Mouse (Mus musculus) spleen, postnatal 4 days (tissue): Measurements from ENCODE around the gene Tmem140.

Experiments used
- DNase-seq, 2 experiments: peaks; one replicate each; pipeline ENCODE4 v3.0.0; 2022; ENCODE audit warnings: low spot score in 2 of 2

The Tmem140 gene

DNA sequence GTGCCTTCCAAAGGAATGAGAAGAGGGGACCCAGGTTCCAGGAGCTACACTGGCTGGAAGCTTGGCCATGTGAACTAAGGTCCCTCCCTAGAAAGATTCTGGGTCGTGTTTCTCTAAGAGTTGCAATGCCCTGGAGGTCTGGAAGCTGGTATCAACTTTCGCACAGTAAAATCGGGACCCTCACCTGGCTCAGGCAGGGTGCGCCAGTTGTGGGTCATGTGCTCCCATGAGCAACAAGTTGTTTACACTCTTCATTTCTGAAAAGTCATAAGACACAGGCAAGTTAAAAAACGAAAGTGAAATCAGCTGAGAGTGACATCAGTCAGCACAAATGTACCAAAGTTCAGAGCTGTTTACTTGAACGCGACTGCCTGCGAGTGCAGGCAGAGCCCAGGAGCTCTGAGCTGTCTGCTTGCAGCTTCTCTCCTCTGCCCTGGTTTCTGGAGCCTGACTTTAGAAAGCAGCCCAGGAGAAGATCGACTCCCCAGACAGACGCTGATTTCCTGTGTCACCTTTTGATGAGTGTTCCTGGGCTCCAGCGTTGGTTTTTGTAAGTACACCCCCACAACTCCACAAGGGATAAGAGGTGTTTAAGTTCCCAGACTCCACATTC is at the start of gene Tmem140:
Tmem140 (plus strand) TSS at position 356 of the 613 bp plus-strand sequence.
- DNase-seq = peak in 1 of 2 experiments; percentile 68

DNA sequence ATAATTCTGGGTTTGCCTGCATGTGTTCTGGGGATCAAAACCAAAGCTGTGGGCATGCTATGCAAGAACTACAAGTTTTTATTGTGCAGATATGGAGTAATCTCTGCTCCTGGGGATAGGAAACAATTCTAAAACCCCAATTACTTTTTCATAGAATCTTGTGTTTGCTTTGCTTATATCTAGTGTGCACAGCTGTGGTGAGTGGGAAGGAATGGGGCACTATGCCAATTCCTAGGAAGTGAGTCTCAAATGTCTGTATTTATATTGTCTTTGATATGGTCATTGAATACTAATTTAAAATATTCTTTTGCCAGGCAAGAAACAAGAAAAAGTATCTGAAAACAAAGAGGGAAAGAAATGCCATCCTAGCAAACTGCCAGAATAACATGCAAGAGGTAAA is 38.5 kb upstream of the Tmem140 start:
- DNase-seq = no peak

DNA sequence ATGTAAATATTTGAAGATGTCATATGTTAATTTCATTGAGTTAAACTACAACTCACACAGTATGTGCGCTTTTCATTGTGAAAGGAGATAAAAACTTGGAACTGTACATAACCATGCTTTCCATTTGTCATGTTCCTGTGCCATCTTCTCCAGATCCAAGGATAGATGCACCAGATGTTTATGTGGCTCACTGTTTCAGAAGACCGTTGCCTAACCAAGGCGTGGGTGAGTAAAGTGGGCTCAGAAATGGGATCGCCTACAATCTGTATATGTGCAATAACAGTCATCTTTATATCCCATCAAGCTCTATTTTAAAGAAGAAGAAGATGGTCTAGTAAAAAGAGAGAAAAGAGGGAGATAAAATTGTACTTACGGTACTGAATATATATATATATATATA is 30.6 kb upstream of the Tmem140 start:
- DNase-seq = no peak

DNA sequence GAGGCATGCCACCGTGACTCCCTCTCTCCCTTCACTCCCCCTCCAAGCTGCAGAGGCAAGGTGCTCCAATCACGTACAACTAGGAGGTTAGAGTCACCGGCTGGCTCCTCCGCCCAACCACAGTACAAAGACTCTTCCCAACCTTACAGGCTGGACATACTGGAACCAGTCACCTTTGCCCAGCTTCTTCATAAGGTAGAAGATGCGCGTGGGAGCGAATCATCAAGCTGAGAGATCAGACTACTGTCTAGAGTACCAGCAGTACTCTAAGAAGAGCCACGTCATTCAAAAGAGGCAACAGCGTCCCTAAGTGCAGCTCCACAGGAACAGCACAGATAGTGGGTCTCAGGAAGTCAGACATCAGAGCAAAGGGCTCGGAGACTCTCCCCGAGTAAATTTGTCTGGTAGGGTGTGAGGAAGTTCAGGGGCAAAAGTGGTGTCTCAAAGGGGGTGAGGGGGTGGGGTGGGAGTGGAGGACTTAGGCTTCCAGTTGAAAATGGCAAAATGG is 1.3 kb upstream of the Tmem140 start:
- peak in 1 of 2 experiments; percentile 59 for DNase-seq

DNA sequence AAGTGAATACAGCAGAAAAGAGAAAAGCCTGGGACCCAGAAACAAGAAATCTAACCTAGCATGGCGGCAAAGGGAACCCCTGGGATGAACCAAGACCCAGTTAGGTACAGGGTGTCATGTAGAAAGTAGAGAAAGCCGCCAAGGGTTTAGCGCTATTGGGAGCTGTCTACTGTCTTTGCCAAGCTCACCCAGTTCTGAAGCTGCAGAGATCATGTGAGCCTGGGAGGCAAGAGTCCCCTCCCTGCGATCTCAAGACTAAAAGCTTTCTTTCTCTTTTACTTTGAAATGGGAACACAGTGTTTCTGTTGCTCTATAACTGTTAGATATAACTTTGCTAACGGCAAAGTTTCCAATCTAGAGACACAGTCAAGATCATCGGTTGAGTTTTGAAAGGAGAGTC is 565 bp upstream of the Tmem140 start:
- peak in 1 of 2 experiments; percentile 64 for DNase-seq

DNA sequence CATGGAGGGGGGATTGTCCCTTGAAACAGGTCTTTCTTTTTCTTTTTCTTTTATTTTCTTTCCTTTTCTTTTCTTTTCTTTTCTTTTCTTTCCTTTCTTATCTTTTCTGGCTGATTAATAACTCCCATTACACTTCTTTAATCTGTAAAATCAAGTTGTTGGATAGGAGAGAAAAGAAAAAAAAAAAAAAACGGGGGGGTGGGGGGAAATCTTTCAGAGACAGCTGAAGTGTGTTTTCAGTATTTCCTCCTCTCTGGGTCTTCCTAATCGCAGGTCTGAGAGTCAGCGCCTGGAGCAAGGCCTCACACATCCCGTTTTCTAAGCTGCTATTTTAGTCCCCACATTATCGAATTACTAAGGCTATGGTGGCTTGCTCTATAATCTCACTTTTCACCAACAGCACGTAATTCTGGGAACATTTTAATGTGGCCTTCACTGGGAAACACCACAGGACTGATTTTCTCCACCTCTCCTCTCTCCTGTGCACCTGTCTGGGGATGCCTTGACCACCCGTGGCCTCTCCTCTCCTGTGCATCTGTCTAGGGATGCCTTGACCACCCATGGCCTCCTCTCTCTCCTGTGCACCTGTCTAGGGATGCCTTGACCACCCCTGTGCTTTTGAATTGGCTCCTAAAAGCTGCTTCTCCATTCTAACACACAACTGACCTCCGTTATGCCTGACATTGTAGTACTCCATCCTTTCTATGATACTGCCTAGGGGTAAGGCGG is 1.0 kb downstream of the Tmem140 start:
- peak in 1 of 2 experiments; percentile 55 for DNase-seq

DNA sequence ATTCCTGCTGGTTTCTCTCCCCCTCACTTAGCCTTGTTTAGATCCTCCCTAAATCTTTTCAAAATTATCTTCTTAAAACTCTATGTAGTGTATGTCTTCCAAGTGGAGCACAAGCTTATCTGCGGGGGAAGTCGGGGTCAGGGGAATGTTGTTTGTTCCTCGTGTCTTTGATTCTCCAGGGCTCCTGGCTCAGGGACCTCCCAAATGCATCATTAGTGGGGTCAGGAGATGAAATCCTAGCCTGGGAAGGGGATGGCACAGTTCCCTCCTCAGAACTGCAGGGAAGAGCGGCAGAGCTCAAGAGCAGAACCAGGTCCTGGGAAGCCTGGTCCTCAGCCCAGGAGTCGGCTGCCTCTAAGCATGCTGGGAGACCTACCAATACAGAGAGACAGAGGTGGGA is 2.3 kb downstream of the Tmem140 start:
- no peak for DNase-seq

DNA sequence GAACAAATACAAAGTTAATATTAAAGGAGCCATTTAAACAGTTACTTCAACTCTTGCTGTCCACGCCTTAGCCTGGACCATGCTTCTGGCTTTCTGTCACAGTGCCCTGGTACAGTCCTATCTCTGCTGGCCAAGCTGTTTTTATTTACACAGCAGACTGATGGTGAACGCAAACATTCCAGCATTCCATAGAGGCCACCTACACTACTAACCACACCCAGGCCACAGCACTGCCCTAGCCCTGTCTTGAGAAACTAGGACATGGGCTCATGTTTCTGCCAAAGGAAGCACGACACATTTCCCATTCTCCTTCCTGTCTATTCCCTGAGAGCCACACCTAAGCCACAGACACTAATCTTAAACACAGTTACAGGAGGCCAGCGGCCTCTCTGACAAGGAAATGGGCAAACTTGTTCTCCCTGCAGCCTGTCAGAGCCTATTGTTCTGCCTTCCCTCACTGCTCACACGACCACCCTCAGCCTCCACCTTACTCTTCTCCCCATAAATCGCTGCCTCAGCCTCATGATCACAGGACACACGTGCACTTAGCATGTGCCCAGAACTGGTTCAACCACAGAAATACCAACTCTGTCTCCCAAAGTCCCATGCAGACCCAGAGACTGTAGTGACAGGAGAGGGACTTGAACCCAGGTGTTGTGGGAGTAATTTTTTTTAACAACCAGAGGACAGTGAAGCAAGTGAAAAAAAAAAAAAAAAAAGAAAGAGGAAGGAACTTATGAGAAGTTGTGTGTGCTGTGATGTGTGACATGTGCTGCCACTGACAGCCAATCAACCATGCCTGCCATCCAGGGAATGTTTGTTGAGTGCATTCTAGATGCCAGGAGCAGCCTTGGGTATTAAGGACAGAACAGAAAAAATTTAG is 3.0 kb downstream of the Tmem140 start:
- DNase-seq = peak in 1 of 2 experiments; percentile 59

DNA sequence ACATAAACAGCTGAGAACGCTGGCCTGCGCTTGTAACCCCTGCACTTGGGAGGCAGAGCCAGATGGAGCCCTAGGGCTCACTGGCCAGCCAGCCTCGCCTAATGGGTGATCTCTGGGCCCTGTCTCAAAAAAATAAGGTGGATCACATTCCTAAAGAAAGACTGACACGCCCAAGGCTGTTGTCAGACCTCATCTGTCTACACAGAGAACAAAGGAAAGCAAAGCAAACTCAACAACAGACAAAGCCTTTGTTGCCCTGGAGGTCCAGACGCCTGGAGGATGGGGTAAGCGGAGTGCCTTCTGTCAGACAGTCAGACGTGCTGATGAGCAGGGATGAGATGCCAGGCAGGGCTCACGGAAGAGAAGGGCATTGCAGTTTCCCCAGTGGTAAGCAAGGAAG is 3.8 kb downstream of the Tmem140 start:
- DNase-seq = no peak

DNA sequence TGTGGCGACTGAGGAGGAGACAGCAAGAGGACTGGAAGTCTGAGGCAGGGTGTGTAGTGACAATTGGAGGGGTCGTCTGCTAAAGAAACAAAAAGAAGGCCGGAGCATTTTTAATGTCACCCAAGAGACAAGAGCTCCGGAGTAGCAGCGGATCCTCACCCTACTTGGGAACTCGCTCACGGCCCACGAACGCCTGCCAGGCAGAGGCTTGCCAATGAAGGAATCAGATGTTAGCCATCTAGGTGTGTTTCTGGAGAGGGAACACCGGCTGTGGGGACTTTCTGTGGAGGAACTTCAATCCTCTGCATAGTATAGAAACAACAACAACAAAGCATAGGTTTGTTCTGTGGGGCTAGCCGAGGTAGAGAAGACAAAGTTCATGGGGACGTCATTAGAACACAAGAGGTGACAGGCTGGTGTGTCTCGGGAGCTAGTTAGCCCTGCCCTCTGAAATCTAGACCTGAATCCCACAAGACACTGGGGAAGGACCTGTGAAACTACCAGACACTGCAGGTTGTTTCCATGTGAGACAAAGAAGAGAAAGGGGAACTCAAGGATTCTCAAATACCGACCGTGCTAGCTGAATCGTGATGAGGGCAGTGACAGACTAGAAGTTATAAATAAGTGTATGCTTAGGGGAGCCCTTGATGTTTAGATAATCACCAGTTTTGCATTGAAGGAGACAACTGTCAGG is 4.5 kb downstream of the Tmem140 start:
- peak in 1 of 2 experiments; percentile 59 for DNase-seq

DNA sequence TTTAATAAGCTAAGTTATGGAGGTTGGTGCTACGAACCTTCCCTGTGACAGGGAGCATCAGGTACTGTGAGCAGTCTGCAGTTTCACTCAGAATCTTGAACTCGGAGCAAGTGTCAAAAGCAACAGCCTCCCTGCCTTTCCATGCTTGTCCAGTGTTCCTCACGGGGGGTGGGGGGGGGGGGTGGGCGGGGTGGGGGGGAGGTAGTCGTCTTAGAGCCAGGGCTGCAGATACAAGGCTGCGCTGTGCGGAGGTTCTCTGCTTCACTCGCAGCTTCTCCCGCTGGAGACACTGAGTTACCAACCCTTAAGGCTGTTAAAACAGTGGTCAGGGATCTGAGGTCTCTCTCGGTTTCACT is 5.0 kb downstream of the Tmem140 start:
- peak in 1 of 2 experiments; percentile 57 for DNase-seq

DNA sequence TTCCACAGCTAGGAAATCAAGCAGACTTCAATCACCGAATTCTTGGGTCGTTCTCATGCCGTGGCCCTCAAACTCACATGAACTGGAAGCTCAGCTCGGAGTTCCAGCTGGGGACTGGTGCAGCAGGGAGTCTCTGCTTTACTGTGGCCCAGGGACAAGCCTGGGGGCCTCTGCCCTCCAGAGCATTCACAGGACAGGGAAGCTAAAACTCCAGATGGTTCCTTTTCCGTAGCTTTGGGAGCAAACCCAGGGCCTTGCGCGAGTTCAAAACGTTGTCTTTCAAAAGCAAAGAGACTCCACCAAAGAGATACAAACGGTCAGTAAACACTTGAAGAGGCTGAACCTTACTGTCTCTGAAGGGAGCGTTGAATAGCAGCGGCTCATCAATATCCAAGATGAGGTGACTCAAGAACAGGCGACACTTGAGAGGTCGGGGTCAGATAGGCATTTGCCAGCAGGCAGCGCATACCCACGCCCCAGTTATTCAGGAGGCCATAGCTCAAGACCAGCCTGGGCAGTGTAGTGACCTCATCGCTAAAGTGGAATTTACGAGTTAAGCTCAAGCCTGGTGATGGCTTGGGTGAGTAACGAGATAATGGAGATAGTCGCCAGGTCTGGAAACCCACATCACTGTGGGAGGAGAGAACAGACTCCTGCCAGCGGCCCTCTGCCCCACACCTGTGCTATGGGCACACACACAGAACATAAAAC is 5.7 kb downstream of the Tmem140 start:
- peak in 1 of 2 experiments; percentile 59 for DNase-seq

DNA sequence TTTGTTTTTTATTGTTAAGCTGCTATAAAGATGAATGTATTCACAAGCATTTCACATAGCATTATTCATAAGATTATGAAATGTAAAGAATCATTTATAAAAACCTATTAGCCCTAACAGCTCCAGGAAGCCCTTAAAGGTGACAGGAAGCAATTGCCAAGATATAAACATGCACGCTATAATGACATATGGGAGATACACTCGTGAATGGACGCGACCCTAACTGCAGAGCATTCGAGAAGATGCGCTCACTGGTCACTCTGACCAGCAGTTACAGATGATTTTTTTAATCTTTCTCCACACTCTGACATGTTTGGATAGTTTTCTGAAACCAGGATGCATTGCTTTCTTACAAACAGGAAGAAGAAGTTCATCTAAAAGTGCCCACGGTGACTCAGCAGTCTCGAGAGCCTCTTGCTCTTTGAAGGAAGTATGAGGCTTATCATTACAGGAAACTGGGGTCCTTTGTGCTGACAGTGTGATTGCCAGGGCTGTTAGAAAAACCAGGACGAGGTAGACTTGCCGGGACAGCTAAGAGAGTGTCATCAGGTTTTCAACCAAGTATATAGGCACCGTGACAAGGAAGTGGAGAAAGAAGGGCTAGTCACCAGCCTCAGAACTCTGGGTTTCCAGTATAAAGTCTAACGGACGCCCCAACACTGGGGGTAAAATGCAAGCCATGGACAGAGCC is 6.4 kb downstream of the Tmem140 start:
- peak; percentile 52 to 65 for DNase-seq

DNA sequence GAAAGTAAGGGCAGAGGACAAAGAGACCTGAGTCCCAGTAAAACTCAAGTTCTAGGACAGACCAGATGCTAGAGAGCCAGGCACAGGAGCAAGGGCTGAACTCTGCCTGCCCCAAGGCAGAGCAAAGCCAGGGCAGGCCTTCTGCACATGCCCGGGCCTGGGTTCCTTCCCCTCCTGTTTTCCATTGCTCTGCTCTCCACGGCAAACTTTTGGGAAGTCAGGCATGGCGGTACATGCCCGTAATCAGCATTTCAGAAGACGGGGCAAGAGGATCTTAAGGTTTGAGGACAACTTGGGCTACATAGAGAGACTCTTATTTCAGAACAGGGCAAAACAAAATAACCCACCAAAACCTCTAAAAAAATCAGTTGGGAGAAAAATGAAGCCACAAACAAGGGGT is 7.2 kb downstream of the Tmem140 start:
- peak in 1 of 2 experiments; percentile 55 for DNase-seq

DNA sequence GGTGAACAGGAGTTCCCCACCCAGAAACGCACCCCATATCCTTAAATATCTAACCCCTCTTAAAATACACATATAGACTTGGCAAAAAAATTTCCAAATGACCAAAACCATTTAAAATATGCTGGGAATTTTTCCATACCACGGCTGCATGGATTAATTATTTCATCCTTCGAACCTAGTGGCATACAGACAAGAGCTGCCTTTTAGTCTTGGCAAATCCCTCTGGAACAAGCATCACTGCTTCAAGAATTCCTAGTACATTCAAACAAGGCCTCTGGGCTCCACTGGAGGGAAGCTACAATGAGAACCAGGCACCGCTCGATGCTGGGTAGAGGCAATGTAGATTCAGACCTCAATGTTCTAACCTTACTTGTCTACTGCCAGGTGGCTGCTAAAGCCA is 7.8 kb downstream of the Tmem140 start:
- DNase-seq = no peak

DNA sequence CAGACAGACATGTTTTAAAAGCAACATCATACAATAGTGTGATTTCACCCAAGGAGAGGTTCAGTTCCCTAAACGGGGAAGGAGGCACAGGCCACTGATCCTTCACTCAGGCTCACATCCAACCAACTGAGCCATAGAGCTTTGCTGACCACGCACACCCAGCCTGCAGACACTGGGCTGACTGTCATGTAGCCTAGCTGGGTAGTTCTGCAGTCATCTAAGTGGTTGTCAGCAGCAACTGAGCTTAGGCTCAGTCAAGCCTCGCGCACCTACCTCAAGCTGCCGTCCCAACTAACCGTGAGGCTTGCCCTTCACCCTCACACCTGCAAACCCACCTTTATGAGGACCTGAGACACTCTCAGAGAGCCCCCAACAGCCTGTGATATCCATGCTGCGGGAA is 9.0 kb downstream of the Tmem140 start:
- no peak for DNase-seq

DNA sequence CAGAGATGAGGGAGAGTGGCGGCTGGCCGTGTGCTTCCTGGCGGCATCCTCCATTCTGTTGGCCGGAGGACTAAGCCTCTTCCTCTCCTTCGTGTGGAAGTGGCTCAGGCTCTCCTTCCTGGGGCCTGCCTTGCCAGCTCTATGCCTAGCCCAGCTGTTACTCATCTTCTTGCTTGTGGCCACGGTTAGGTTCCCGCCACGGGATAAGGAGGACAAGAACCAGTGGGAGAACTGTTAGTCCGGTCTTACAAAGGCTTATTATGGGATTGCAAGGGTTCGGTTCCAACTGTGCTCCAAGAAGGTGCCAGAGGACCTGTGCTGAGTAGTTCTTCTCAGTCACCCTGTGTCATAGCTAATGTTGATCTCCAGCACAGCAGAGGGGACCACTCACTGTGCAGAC is 9.9 kb downstream of the Tmem140 start:
- DNase-seq = no peak

DNA sequence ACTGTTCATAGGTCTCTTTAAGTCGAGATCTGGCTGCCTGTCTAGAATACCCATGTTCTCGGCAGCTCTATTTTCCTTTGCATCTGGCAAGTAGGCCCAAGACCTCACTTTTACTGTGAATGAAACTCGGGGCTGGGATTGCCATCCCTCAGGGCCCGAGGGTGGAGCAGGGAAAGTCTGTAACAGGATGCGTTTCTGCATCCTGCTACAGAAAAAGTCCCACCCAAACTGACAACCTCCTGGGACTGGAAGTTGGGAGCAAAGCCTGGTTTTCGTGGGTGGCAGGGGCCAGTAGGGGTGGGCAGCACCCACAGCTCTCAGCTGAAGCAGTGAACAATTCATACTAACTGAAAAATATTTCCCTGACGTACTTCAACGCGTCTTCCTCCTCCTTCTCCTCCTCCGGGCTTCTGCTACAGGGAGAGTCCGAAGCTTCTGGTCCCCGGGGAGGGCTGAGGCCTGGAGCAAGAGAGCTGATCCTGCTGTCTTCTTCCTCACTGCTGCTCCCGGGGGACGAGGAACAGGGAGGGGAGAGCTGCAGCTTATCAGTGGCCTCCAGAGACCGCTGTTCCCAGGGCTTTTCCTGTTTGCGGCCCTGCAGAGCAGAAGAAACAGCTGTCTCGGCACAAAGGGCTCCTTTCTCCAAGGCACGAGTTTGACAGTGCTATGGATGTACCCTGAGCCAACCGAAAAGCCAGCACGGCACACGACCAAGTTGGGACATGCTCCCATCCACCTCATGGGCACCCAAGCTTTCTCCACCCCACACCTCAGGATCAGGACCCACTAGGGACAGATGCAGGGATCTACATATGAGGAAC is 11.4 kb downstream of the Tmem140 start:
- DNase-seq = peak; percentile 61 to 66

DNA sequence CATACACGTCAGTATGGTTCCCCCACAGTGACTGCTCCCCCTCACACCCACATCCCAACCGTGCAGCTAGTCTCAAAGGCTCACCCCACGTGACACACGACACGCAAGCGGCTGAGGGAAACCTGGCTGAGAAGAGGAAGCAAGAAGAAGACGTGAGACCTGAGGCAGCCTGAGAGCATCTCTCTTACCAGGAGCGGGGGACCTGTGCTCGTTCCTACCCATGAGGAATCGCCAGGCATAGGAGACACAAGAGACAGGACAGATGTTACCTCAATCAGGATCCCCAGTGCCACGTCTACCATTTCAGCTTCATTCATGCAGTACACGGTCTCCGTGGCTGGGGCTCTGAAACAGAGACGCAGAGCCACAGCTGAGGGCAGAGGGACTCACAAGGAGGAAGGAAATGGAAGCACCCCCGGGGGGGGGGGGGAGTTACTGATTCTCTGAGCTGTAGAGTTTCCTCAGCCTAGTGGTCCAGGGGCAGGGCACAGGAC is 12.4 kb downstream of the Tmem140 start:
- peak; percentile 62 to 83 for DNase-seq
